Mouse (Mus musculus): ENCODE data around the gene AU015836. TPM values are rescaled to one million over a fixed set of nuclear protein-coding genes. Genes with fewer than 3 reads are reported as not detected.

The AU015836 gene
- polyA plus RNA-seq, 1 experiment: not detected

DNA sequence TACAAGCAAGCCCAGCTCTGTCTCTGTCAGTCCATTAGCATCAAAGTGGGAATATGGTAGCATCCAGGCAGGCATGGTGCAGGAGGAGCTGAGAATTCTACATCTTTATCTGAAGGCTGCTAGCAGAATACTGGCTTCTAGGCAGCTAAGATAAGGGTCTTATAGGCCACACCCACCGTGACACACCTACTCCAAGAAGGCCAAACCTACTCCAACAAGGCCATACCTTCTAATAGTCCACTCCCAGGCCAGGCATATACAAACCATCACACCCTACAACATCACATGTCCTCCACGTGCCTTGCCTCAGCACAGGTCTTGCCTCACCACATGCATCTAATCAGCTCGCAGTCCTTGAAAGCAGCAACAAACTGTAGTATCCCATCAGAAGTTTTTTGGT is 41.0 kb downstream of the AU015836 start:
- Histone ChIP-seq H3K27me3 (replicated peaks) (peaks cover 33% of the 10 kb centered on the region), H3K4me1 (peaks cover 7% of the 10 kb centered on the region), H3K36me3 (replicated peaks; ENCODE audit: low read length) (no peaks in the 10 kb centered on the region), H3K4me3 (replicated peaks) (no peak overlapping the region), H3K9me3 (no peaks in the 10 kb centered on the region)
- TF ChIP-seq GATA1 (IDR thresholded peaks at IDR 0.05; ENCODE audit: borderline replicate concordance, low read length) (no peak), FLI1 (IDR thresholded peaks at IDR 0.05; ENCODE audit: low read length) (no peak)

DNA sequence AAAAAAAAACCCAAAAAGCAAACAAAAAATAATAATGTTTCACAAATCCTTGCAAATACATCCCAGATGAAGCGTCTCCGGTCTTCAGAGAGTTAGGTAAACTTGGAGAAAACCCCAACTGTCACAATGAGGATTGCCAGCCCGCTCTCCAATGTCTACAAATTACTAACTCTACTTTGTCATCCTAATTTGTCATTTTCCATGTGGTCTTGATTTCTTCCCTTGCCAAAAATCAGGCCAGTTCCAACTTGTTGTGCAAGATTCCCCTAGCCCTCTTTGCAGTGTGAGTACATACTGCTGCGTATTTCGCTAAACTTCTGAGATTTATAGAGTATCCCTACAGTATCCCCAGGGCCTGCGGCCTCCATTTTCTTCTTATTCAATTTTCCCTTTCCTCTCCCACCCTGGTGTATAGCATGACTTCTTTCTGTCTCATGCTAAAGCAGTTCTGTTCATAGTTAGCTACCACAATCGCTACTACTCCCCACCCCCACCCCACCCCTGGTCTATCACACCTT is 43.3 kb downstream of the AU015836 start:
- Histone ChIP-seq H3K9me3 (no peaks in the 10 kb centered on the region), H3K27me3 (replicated peaks) (peaks cover 37% of the 10 kb centered on the region), H3K36me3 (replicated peaks; ENCODE audit: low read length) (no peaks in the 10 kb centered on the region), H3K4me3 (replicated peaks) (no peak overlapping the region), H3K4me1 (peaks cover 7% of the 10 kb centered on the region)
- TF ChIP-seq FLI1 (IDR thresholded peaks at IDR 0.05; ENCODE audit: low read length): no peak
- no peak for TF ChIP-seq GATA1 (IDR thresholded peaks at IDR 0.05; ENCODE audit: borderline replicate concordance, low read length)

DNA sequence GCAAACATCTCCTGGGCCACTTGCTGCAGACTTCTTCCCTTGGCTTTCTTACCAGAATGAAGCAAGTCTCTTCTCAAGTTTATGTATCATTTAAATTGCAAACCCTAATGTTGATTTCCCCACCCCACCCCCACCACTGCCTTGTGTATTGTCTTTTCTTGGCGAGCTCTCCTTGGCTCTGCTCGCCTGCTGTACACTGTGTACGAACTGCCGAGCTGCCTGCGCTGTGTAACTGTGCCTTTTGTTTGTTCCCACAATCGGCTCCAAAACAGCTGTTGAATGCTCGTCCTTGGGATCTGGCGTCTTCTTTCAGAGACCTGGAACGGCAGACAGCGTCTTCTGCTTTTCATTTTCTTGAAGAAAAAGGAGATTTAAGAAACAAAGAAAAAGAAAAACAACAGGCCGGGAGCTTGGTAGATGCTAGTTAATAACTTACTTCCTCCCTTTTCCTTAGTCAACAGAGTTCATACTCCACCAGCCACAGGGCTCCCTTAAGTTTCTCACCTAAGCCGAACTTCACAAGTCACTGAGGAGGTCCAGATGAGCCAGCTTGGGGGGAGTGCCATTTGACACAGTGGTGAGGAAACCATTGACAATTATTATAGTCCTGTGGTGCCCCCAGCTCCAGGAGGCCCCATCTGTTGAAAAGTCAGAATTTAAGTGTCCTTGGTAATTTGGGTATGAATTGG is 44.2 kb downstream of the AU015836 start:
- H3K27me3 ChIP-seq (replicated peaks): peaks cover 32% of the 10 kb centered on the region
- no peaks in the 10 kb centered on the region for H3K36me3 ChIP-seq (replicated peaks; ENCODE audit: low read length)
- H3K4me1 ChIP-seq: no peaks in the 10 kb centered on the region
- H3K9me3 ChIP-seq: no peaks in the 10 kb centered on the region
- TF ChIP-seq FLI1 (IDR thresholded peaks at IDR 0.05; ENCODE audit: low read length): no peak
- no peak for TF ChIP-seq GATA1 (IDR thresholded peaks at IDR 0.05; ENCODE audit: borderline replicate concordance, low read length)
- H3K4me3 ChIP-seq (replicated peaks): no peak overlapping the region

DNA sequence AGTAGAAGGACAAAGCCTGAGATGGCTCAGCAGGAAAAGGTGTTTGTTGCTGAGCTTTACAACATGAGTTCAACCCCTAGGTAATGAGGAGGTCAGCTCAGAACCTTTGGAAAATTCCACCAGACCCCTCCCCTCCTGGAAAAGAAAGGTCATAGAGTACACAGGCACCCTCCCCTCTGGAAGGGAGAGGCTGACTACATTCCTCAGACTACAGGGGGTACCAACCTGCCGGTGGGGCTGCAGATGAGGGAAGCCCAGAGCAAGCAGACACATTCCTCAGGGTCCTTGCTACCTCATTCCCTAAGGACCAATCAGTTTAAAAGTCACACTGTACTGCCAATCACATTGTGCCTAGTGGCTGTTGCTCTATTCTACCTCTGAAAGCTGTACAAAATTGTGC is 48.4 kb downstream of the AU015836 start:
- no peak for TF ChIP-seq FLI1 (IDR thresholded peaks at IDR 0.05; ENCODE audit: low read length)
- no peak for TF ChIP-seq GATA1 (IDR thresholded peaks at IDR 0.05; ENCODE audit: borderline replicate concordance, low read length)
- Histone ChIP-seq H3K4me1 (peaks cover 11% of the 10 kb centered on the region), H3K27me3 (replicated peaks) (peaks cover 19% of the 10 kb centered on the region), H3K36me3 (replicated peaks; ENCODE audit: low read length) (no peaks in the 10 kb centered on the region), H3K4me3 (replicated peaks) (no peak overlapping the region), H3K9me3 (no peaks in the 10 kb centered on the region)

DNA sequence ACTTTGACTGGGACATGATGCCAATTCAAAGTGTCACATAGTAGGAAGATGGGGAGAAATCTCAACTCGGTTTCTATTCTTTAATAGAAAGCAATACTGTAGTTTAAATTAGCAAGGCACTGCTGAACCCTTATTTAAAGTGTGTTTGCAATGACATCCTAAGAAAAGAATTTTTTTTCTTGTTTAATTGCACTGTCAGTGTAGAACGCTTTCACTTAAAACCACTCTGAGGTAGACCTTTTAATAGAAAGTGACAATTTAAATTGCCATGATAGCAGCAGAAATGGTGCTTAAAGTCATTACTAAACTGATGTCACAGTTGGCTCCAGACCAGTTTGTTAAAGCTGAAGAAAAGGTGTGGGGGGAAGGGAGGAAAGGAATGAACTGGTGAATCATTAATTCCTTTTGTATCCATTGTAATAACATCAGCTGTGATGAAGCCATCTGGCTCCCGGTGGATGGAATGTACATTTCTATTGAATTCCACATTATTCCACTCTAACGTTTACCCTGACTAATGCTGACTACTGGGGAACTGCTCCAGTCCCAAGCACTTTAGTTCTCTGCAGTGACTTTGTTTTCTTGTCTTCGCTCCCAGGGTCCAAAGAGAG is 53.9 kb downstream of the AU015836 start:
- no peak overlapping the region for H3K4me3 ChIP-seq (replicated peaks)
- TF ChIP-seq GATA1 (IDR thresholded peaks at IDR 0.05; ENCODE audit: borderline replicate concordance, low read length): no peak
- TF ChIP-seq FLI1 (IDR thresholded peaks at IDR 0.05; ENCODE audit: low read length): no peak
- no peaks in the 10 kb centered on the region for H3K9me3 ChIP-seq
- peaks cover 20% of the 10 kb centered on the region for H3K27me3 ChIP-seq (replicated peaks)
- H3K36me3 ChIP-seq (replicated peaks; ENCODE audit: low read length): no peaks in the 10 kb centered on the region
- H3K4me1 ChIP-seq: peaks cover 11% of the 10 kb centered on the region

Other genes with a start within 250 kb of the AU015836 start
- gene Pdk3, start 136.5 kb upstream of the AU015836 start, polyA plus RNA-seq (2012; ENCODE audit: insufficient read depth, low replicate concordance): 12.8 and 16.5 TPM in 2 replicates
- gene Zfx, start 155.0 kb downstream of the AU015836 start, polyA plus RNA-seq (2012; ENCODE audit: insufficient read depth, low replicate concordance): 0.36 TPM in 1 of 2 replicates, not detected in the other
- gene Eif2s3x, start 244.2 kb downstream of the AU015836 start, polyA plus RNA-seq (2012; ENCODE audit: insufficient read depth, low replicate concordance): 6.4 and 12.6 TPM in 2 replicates

Data from megakaryocyte, embryonic 14.5 days (primary cell).